In genomic region chr17:5402624-5403023, GRCm38 (mm10) we compare ENCODE assay signal across 8 mouse cellular contexts. TPM values are rescaled to one million over a fixed set of nuclear protein-coding genes. Genes with fewer than 3 reads are reported as not detected.
DNase-seq lines count a peak whose midpoint lies in the region; ATAC-seq lines count a peak whose summit lies in the region.

No protein-coding gene starts in this region.

- peak; percentile 91 for DNase-seq in 416B (ENCODE audit: low read depth)
- DNase-seq in adrenal gland, postnatal 36 days: peak; percentile 92 to 93
- peak; percentile 42 for DNase-seq in heart, adult 8-10 months (ENCODE audit: low spot score)
- DNase-seq in kidney, adult 8-10 months: peak; percentile 85 to 91
- peak; percentile 59 for DNase-seq in naive thymus-derived CD4-positive, alpha-beta T cell, adult 2 months (ENCODE audit: low read depth)
- DNase-seq in splenic B cell, adult 2 months (ENCODE audit: low read depth, low spot score): peak; percentile 81

- 0 out of 2 replicates have a peak, but pooled peaks have one; percentile 38 for ATAC-seq in embryonic facial prominence, embryonic 12.5 days (ENCODE audit: insufficient number of reproducible peaks, insufficient read depth, low FRiP score, low TSS enrichment)
- ATAC-seq in liver, embryonic 12.5 days: peak; percentile 71

- no peak overlapping the region for H3K9ac ChIP-seq in embryonic facial prominence, embryonic 12.5 days
- no peak overlapping the region for H3K9ac ChIP-seq in liver, embryonic 12.5 days

- peak overlapping the region; percentile 31; the same call in 1 of the 2 replicates for H3K4me2 ChIP-seq in embryonic facial prominence, embryonic 12.5 days (replicated peaks)
- peak overlapping the region; percentile 53 for H3K4me2 ChIP-seq in liver, embryonic 12.5 days

- H3K4me3 ChIP-seq in embryonic facial prominence, embryonic 12.5 days: no peak overlapping the region
- H3K4me3 ChIP-seq in liver, embryonic 12.5 days: peak overlapping the region; percentile 6; the same call in 1 of the 2 replicates

- WGBS in embryonic facial prominence, embryonic 12.5 days: 27% methylated on average over 8 of the region's 8 CpGs
- 24% methylated on average over 8 of the region's 8 CpGs for WGBS in liver, embryonic 12.5 days (ENCODE audit: insufficient replicate concordance)

- H3K27ac ChIP-seq in embryonic facial prominence, embryonic 12.5 days: no peak overlapping the region
- no peak overlapping the region for H3K27ac ChIP-seq in liver, embryonic 12.5 days

- peaks cover 12% of the 10 kb centered on the region for H3K4me1 ChIP-seq in embryonic facial prominence, embryonic 12.5 days
- peaks cover 42% of the 10 kb centered on the region for H3K4me1 ChIP-seq in liver, embryonic 12.5 days

- H3K27me3 ChIP-seq in embryonic facial prominence, embryonic 12.5 days: peaks cover 18% of the 10 kb centered on the region; the same call in 1 of the 2 replicates
- peaks cover 21% of the 10 kb centered on the region; the same call in 1 of the 2 replicates for H3K27me3 ChIP-seq in liver, embryonic 12.5 days (replicated peaks)
- no peaks in the 10 kb centered on the region for H3K27me3 ChIP-seq in splenic B cell, adult 2 months (ENCODE audit: control insufficient read depth, insufficient read depth, low read length, poor library complexity, severe bottlenecking)

- H3K9me3 ChIP-seq in embryonic facial prominence, embryonic 12.5 days: no peaks in the 10 kb centered on the region
- no peaks in the 10 kb centered on the region for H3K9me3 ChIP-seq in liver, embryonic 12.5 days (replicated peaks)

- H3K36me3 ChIP-seq in embryonic facial prominence, embryonic 12.5 days: no peaks in the 10 kb centered on the region
- H3K36me3 ChIP-seq in liver, embryonic 12.5 days: no peaks in the 10 kb centered on the region
- no peaks in the 10 kb centered on the region for H3K36me3 ChIP-seq in splenic B cell, adult 2 months (ENCODE audit: control insufficient read depth, insufficient read depth, low read length, poor library complexity, severe bottlenecking)

RNA-seq across cellular contexts. Expression of gene Ldhal6b, which starts 15.9 kb away (rescaled TPM):
- under 1 TPM; 0.82 to 0.89 TPM for total RNA-seq in adrenal gland, postnatal 36 days (2021)
- polyA plus RNA-seq in embryonic facial prominence, embryonic 12.5 days (2016; fragmentation: Nextera tagmentation; extraction: Ambion mirVana): 0.18 TPM in 1 of 2 replicates, not detected in the other
- under 1 TPM; 0.19 to 0.41 (median 0.36) TPM for total RNA-seq in heart, adult 8-10 months (2022)
- not detected in 2 replicates for polyA plus RNA-seq in liver, embryonic 12.5 days (2016; fragmentation: Nextera tagmentation; extraction: Ambion mirVana)

RNA-seq across cellular contexts. Expression of gene Tmem242, which starts 37.4 kb away (rescaled TPM):
- total RNA-seq in adrenal gland, postnatal 36 days (2021): 100 to 1,000 TPM; 116 to 122 TPM
- polyA plus RNA-seq in embryonic facial prominence, embryonic 12.5 days (2016; fragmentation: Nextera tagmentation; extraction: Ambion mirVana): 131 and 147 TPM in 2 replicates
- total RNA-seq in heart, adult 8-10 months (2022): 100 to 1,000 TPM; 163 to 170 (median 167) TPM
- 52.6 and 52.8 TPM in 2 replicates for polyA plus RNA-seq in liver, embryonic 12.5 days (2016; fragmentation: Nextera tagmentation; extraction: Ambion mirVana)

Comparison
In these comparisons a context has a peak if more than half of its experiments do, and no peak if none do; other contexts are left out.
1. DNase-seq: peak in every context shown above with its lines; median percentile 92 in adrenal gland, postnatal 36 days; 91 in 416B; 88 in kidney, adult 8-10 months; 81 in splenic B cell, adult 2 months; 59 in naive thymus-derived CD4-positive, alpha-beta T cell, adult 2 months; 42 in heart, adult 8-10 months.